Mouse (Mus musculus): Measurements from ENCODE around the gene Pnpla5.
"Not testable (repeated sequence)": the region's sequence is repeated elsewhere in the genome, so short reads cannot be mapped to it uniquely, and the experiment has no call there.

Pnpla5 gene

GRCm38 (mm10) chr15:84123075-84123474, at the start of gene Pnpla5:
TSS of gene Pnpla5 (minus strand) at chr15:84123175.
- DNase-seq, result no peak

- no peak for DNase-seq
Measured at GRCm38 (mm10) chr15:84171166-84171565, 48.2 kb upstream of the Pnpla5 start.

GRCm38 (mm10) chr15:84169511-84169910, 46.5 kb upstream of the Pnpla5 start:
- no peak for DNase-seq

GRCm38 (mm10) chr15:84168170-84169161, 45.5 kb upstream of the Pnpla5 start:
- DNase-seq, result peak; percentile 43 to 63

GRCm38 (mm10) chr15:84167600-84167999, 44.6 kb upstream of the Pnpla5 start, which contains the start of gene Pnpla3:
TSS of gene Pnpla3 (plus strand) at chr15:84167837.
- DNase-seq, result peak; percentile 98

GRCm38 (mm10) chr15:84166818-84167217, 43.8 kb upstream of the Pnpla5 start:
- no peak for DNase-seq

GRCm38 (mm10) chr15:84161871-84162270, 38.9 kb upstream of the Pnpla5 start:
- DNase-seq, result no peak

GRCm38 (mm10) chr15:84157530-84157929, 34.6 kb upstream of the Pnpla5 start:
- DNase-seq, result not testable (repeated sequence)

GRCm38 (mm10) chr15:84156158-84156557, 33.2 kb upstream of the Pnpla5 start:
- no peak for DNase-seq

GRCm38 (mm10) chr15:84140929-84141328, 18.0 kb upstream of the Pnpla5 start:
- DNase-seq, result no peak

- DNase-seq, result no peak
Measured at GRCm38 (mm10) chr15:84140109-84140508, 17.1 kb upstream of the Pnpla5 start.

GRCm38 (mm10) chr15:84139592-84140005, 16.6 kb upstream of the Pnpla5 start:
- DNase-seq, result no peak

- no peak for DNase-seq
Measured at GRCm38 (mm10) chr15:84136473-84137415, 13.8 kb upstream of the Pnpla5 start.

GRCm38 (mm10) chr15:84135472-84135871, 12.5 kb upstream of the Pnpla5 start:
- DNase-seq, result peak; percentile 48 to 52

GRCm38 (mm10) chr15:84133440-84133839, 10.5 kb upstream of the Pnpla5 start:
- no peak for DNase-seq

- no peak for DNase-seq
Measured at GRCm38 (mm10) chr15:84131971-84132370, 9.0 kb upstream of the Pnpla5 start.

- peak; percentile 6 to 17 for DNase-seq
Measured at GRCm38 (mm10) chr15:84131096-84131786, 8.3 kb upstream of the Pnpla5 start.

GRCm38 (mm10) chr15:84126871-84127270, 3.9 kb upstream of the Pnpla5 start:
- no peak for DNase-seq

- no peak for DNase-seq
Measured at GRCm38 (mm10) chr15:84126447-84126846, 3.5 kb upstream of the Pnpla5 start.

- peak; percentile 16 to 32 for DNase-seq
Measured at GRCm38 (mm10) chr15:84124086-84124485, 1.1 kb upstream of the Pnpla5 start.

GRCm38 (mm10) chr15:84121036-84121435, 1.9 kb downstream of the Pnpla5 start:
- no peak for DNase-seq

- peak; percentile 32 to 47 for DNase-seq
Measured at GRCm38 (mm10) chr15:84120612-84121011, 2.4 kb downstream of the Pnpla5 start.

All from kidney, postnatal 4 days (tissue).